Comparison of ENCODE assay signal across 10 mouse cellular contexts in the genomic region with DNA sequence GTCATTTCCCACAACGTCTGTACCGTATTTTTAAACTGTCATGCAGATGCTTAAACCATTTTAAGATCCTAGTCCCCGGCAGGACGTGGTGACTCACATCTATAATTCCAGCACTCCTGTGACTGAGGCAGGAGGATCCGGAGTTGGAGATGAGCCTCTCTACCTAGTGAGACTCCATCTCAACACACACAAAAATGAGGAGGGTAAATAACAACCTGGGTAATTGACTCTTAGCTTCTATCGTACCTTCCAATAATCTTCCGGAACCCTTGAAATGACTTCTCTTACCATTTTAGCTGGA. TPM values are rescaled to one million over a fixed set of nuclear protein-coding genes. Genes with fewer than 3 reads are reported as not detected.
A peak's percentile ranks its signal among the peaks of the same experiment; 100 is the strongest.
DNase-seq lines count a peak whose midpoint lies in the region; ATAC-seq and TF ChIP-seq lines count a peak whose summit lies in the region.
"Had no signal": no experiment of that assay in that cellular context is flagged by ENCODE, and none has a peak within 500 bp of the region (broad histone marks: within the 10 kb centered on the region; RNA-seq: fewer than 3 reads in every experiment).

No protein-coding gene starts in this region.

- 11% methylated on average over 7 of the region's 7 CpGs for WGBS in lung, embryonic 14.5 days
- WGBS in embryonic facial prominence, embryonic 14.5 days = 14% methylated on average over 7 of the region's 7 CpGs
- 10% methylated on average over 7 of the region's 7 CpGs for WGBS in intestine, embryonic 14.5 days
- 11% methylated on average over 7 of the region's 7 CpGs for WGBS in neural tube, embryonic 12.5 days

- peak overlapping the region; percentile 94; the same call in 1 of the 2 replicates for H3K27ac ChIP-seq in lung, embryonic 14.5 days (ENCODE audit: low read depth)
- H3K27ac ChIP-seq in embryonic facial prominence, embryonic 14.5 days (replicated peaks; ENCODE audit: low read depth, low read length) = peak overlapping the region; percentile 95; the same call in 1 of the 2 replicates
- H3K27ac ChIP-seq in intestine, embryonic 14.5 days (ENCODE audit: low read depth) = peak overlapping the region; percentile 95
- H3K27ac ChIP-seq in neural tube, embryonic 12.5 days = peak overlapping the region; percentile 97; the same call in 1 of the 2 replicates

- DNase-seq in lung, embryonic 14.5 days = no peak
- DNase-seq in lung, adult 18-20 months = no peak
- DNase-seq in embryonic facial prominence, embryonic 14.5 days (ENCODE audit: low spot score) = no peak
- DNase-seq in intestine, embryonic 14.5 days (ENCODE audit: low spot score) = no peak
- DNase-seq in ovary, postnatal 10 days (ENCODE audit: low spot score) = no peak
- DNase-seq in spleen, postnatal 14 days (ENCODE audit: low spot score in 2 of 2) = no peak
- DNase-seq in gastrocnemius, postnatal 4 days (ENCODE audit: low spot score in 2 of 2) = no peak

- no peak for ATAC-seq in lung, embryonic 14.5 days (ENCODE audit: insufficient read depth)
- peak; percentile 13; the same call in 1 of the 2 replicates for ATAC-seq in embryonic facial prominence, embryonic 14.5 days (ENCODE audit: low read depth)
- ATAC-seq in intestine, embryonic 14.5 days (replicated peaks; ENCODE audit: low FRiP score, low TSS enrichment, low read depth) = peak; percentile 40
- ATAC-seq in neural tube, embryonic 12.5 days (ENCODE audit: low FRiP score, low read depth) = no peak; the same call in 1 of the 2 replicates

- H3K9me3 ChIP-seq in lung, embryonic 14.5 days (ENCODE audit: low read depth, low read length) = no peaks in the 10 kb centered on the region
- H3K9me3 ChIP-seq in embryonic facial prominence, embryonic 14.5 days (ENCODE audit: control insufficient read depth, low read length) = no peaks in the 10 kb centered on the region
- H3K9me3 ChIP-seq in intestine, embryonic 14.5 days (ENCODE audit: control insufficient read depth, low read length) = no peaks in the 10 kb centered on the region
- no peaks in the 10 kb centered on the region for H3K9me3 ChIP-seq in neural tube, embryonic 12.5 days

- H3K4me3 ChIP-seq in lung, embryonic 14.5 days (ENCODE audit: low read depth, low read length) = peak overlapping the region; percentile 81
- peak overlapping the region; percentile 89 for H3K4me3 ChIP-seq in embryonic facial prominence, embryonic 14.5 days (ENCODE audit: low read depth, low read length)
- peak overlapping the region; percentile 83 for H3K4me3 ChIP-seq in intestine, embryonic 14.5 days (ENCODE audit: low read depth, low read length)
- peak overlapping the region; percentile 88 for H3K4me3 ChIP-seq in neural tube, embryonic 12.5 days

- peak overlapping the region; percentile 81 for H3K4me2 ChIP-seq in lung, embryonic 14.5 days
- H3K4me2 ChIP-seq in embryonic facial prominence, embryonic 14.5 days (ENCODE audit: low read depth, low read length) = peak overlapping the region; percentile 81
- H3K4me2 ChIP-seq in intestine, embryonic 14.5 days (ENCODE audit: low read length) = peak overlapping the region; percentile 79
- peak overlapping the region; percentile 71 for H3K4me2 ChIP-seq in neural tube, embryonic 12.5 days (replicated peaks)

- H3K27me3 ChIP-seq in lung, embryonic 14.5 days (ENCODE audit: insufficient read depth, low read length) = no peaks in the 10 kb centered on the region
- H3K27me3 ChIP-seq in embryonic facial prominence, embryonic 14.5 days (replicated peaks; ENCODE audit: control insufficient read depth, insufficient read depth, low read length) = no peaks in the 10 kb centered on the region
- H3K27me3 ChIP-seq in intestine, embryonic 14.5 days (replicated peaks; ENCODE audit: control insufficient read depth, insufficient read depth, low read length) = no peaks in the 10 kb centered on the region
- H3K27me3 ChIP-seq in neural tube, embryonic 12.5 days (replicated peaks) = no peaks in the 10 kb centered on the region

- H3K36me3 ChIP-seq in lung, embryonic 14.5 days (ENCODE audit: insufficient read depth) = no peaks in the 10 kb centered on the region
- H3K36me3 ChIP-seq in embryonic facial prominence, embryonic 14.5 days (ENCODE audit: control insufficient read depth, insufficient read depth, low read length) = no peaks in the 10 kb centered on the region
- no peaks in the 10 kb centered on the region for H3K36me3 ChIP-seq in intestine, embryonic 14.5 days (ENCODE audit: control insufficient read depth, insufficient read depth, low read length)
- no peaks in the 10 kb centered on the region for H3K36me3 ChIP-seq in neural tube, embryonic 12.5 days

- no peaks in the 10 kb centered on the region for H3K4me1 ChIP-seq in lung, embryonic 14.5 days (ENCODE audit: insufficient read depth)
- H3K4me1 ChIP-seq in embryonic facial prominence, embryonic 14.5 days (ENCODE audit: control insufficient read depth, insufficient read depth, low read length) = no peaks in the 10 kb centered on the region
- no peaks in the 10 kb centered on the region for H3K4me1 ChIP-seq in intestine, embryonic 14.5 days (replicated peaks; ENCODE audit: control insufficient read depth, insufficient read depth, low read length)
- peaks cover 6% of the 10 kb centered on the region; the same call in 1 of the 2 replicates for H3K4me1 ChIP-seq in neural tube, embryonic 12.5 days

- no peak for TF ChIP-seq CTCF in lung, embryonic 14.5 days (IDR thresholded peaks at IDR 0.05; ENCODE audit: low read depth)

- H3K9ac ChIP-seq in lung, embryonic 14.5 days = peak overlapping the region; percentile 92
- peak overlapping the region; percentile 94 for H3K9ac ChIP-seq in embryonic facial prominence, embryonic 14.5 days (ENCODE audit: low read depth, low read length)
- H3K9ac ChIP-seq in intestine, embryonic 14.5 days (ENCODE audit: low read length) = peak overlapping the region; percentile 93
- peak overlapping the region; percentile 96 for H3K9ac ChIP-seq in neural tube, embryonic 12.5 days

RNA-seq across cellular contexts. Expression of a gene that starts 0.4 kb away (rescaled TPM):
- polyA plus RNA-seq in lung, embryonic 14.5 days (2014; fragmentation: Nextera tagmentation; extraction: Ambion mirVana) = 6.7 and 9.8 TPM in 2 replicates
- 4.8 and 5.7 TPM in 2 replicates for polyA plus RNA-seq in embryonic facial prominence, embryonic 14.5 days (2014; fragmentation: Nextera tagmentation; extraction: Ambion mirVana)
- 13.2 TPM in 2 replicates for polyA plus RNA-seq in intestine, embryonic 14.5 days (2014; fragmentation: Nextera tagmentation; extraction: Ambion mirVana)
- 17.4 and 20.0 TPM in 2 replicates for polyA plus RNA-seq in neural tube, embryonic 12.5 days (2016; fragmentation: Nextera tagmentation; extraction: Ambion mirVana)
- total RNA-seq in gastrocnemius, postnatal 4 days (2021) = 10 to 100 TPM; 16.9 to 21.1 TPM

RNA-seq across cellular contexts. Expression of a gene that starts 28.1 kb away (rescaled TPM):
- not detected in 2 replicates for polyA plus RNA-seq in lung, embryonic 14.5 days (2014; fragmentation: Nextera tagmentation; extraction: Ambion mirVana)
- not detected in 2 replicates for polyA plus RNA-seq in embryonic facial prominence, embryonic 14.5 days (2014; fragmentation: Nextera tagmentation; extraction: Ambion mirVana)
- not detected in 2 replicates for polyA plus RNA-seq in intestine, embryonic 14.5 days (2014; fragmentation: Nextera tagmentation; extraction: Ambion mirVana)
- not detected in 2 replicates for polyA plus RNA-seq in neural tube, embryonic 12.5 days (2016; fragmentation: Nextera tagmentation; extraction: Ambion mirVana)
- not detected for total RNA-seq in gastrocnemius, postnatal 4 days (2021)
- total RNA-seq: adrenal gland, postnatal 25 days; left cerebral cortex, postnatal 10 days had no signal

RNA-seq across cellular contexts. Expression of a gene that starts 37.8 kb away (rescaled TPM):
- 13.7 and 15.6 TPM in 2 replicates for polyA plus RNA-seq in lung, embryonic 14.5 days (2014; fragmentation: Nextera tagmentation; extraction: Ambion mirVana)
- polyA plus RNA-seq in embryonic facial prominence, embryonic 14.5 days (2014; fragmentation: Nextera tagmentation; extraction: Ambion mirVana) = 11.1 and 12.3 TPM in 2 replicates
- 15.7 and 18.4 TPM in 2 replicates for polyA plus RNA-seq in intestine, embryonic 14.5 days (2014; fragmentation: Nextera tagmentation; extraction: Ambion mirVana)
- polyA plus RNA-seq in neural tube, embryonic 12.5 days (2016; fragmentation: Nextera tagmentation; extraction: Ambion mirVana) = 6.5 and 7.3 TPM in 2 replicates
- 1 to 10 TPM; 8.0 to 9.0 TPM for total RNA-seq in gastrocnemius, postnatal 4 days (2021)

Comparison
In these comparisons a context has a peak if more than half of its experiments do, and no peak if none do; other contexts are left out.
1. ATAC-seq: peak in embryonic facial prominence, embryonic 14.5 days (single experiment) and intestine, embryonic 14.5 days (single experiment); none in lung, embryonic 14.5 days (single experiment) and neural tube, embryonic 12.5 days (single experiment).
2. Peak in every context shown above with its lines, with median percentiles within 50 percentile points of each other: H3K27ac ChIP-seq, H3K4me2 ChIP-seq, H3K4me3 ChIP-seq and H3K9ac ChIP-seq.